Mouse (Mus musculus): ENCODE results near the gene Clca3a2.

GRCm38 (mm10) chr3:144759719-144760118 is 59.6 kb downstream of the Clca3a2 start:
- TF ChIP-seq CTCF (IDR thresholded peaks at IDR 0.05; ENCODE audit: extremely low read depth, insufficient read depth, insufficient read length, insufficient replicate concordance) (no peak), POLR2A (IDR thresholded peaks at IDR 0.05; ENCODE audit: low read depth, low read length) (no peak)
